Mouse (Mus musculus): ENCODE data around the gene Vmn1r18.
"Not testable (repeated sequence)": the region's sequence is repeated elsewhere in the genome, so short reads cannot be mapped to it uniquely, and the experiment has no call there.

Vmn1r18 gene

DNA sequence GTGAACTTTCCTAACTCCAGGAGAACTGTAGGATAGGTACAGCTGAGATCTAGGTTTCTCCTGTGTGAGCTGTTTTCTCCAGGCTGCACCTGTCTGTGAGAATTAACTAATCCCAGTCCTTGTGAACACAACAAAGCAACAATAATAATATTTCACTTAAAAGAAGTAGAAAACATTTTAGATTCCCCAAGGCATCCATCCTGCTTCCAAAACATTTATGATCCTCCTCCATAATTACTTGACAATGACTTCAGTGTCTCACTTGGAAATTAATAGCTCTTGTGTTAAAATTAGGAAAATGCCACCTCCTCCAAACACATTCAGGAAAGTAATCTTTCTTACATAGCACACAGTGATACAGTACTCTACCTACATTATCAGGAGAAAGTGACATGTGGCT is at the start of gene Vmn1r18:
Gene Vmn1r18, minus strand, starts transcription at position 101 of the 400 bp plus-strand sequence.
- no peak for TF ChIP-seq GATA4 (IDR thresholded peaks at IDR 0.05; ENCODE audit: insufficient replicate concordance, low read length)

- no peak for TF ChIP-seq GATA4 (IDR thresholded peaks at IDR 0.05; ENCODE audit: insufficient replicate concordance, low read length)
These were observed 35.6 kb upstream of the Vmn1r18 start for GRCm38 (mm10) chr6:57431196-57431595.

- TF ChIP-seq GATA4 (IDR thresholded peaks at IDR 0.05; ENCODE audit: insufficient replicate concordance, low read length): no peak
These were observed 33.0 kb upstream of the Vmn1r18 start, which contains the start of gene Vmn1r20 for GRCm38 (mm10) chr6:57428630-57429029. Gene Vmn1r20 (plus strand): TSS chr6:57428930.

- TF ChIP-seq GATA4 (IDR thresholded peaks at IDR 0.05; ENCODE audit: insufficient replicate concordance, low read length): not testable (repeated sequence)
These were observed 7.9 kb upstream of the Vmn1r18 start, which contains the start of gene Vmn1r19 for GRCm38 (mm10) chr6:57403480-57403879. Gene Vmn1r19 (plus strand): TSS chr6:57403780.

DNA sequence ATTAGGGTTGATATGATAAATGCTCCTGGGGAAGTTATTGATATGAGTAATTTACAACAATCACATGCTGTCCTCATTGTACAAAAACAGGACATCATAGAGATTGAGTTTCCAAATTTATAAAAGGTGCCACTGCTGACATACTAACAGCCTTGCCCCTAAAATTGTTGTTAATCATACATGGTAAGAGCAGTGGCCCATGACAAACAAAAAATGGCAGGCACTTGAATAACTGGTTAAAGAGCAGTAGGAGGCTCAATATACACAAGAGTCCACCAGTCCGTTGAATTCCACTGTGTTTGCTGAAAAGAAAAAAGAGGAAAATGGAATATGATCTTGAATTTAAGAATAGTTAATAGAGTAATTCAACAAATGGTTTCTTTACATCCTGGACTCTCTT is 28.1 kb downstream of the Vmn1r18 start:
- TF ChIP-seq GATA4 (IDR thresholded peaks at IDR 0.05; ENCODE audit: insufficient replicate concordance, low read length): no peak

GRCm38 (mm10) chr6:57363627-57364026 is 32.0 kb downstream of the Vmn1r18 start, which contains the start of gene Vmn1r17:
Gene Vmn1r17 (minus strand): TSS chr6:57363727.
- no peak for TF ChIP-seq GATA4 (IDR thresholded peaks at IDR 0.05; ENCODE audit: insufficient replicate concordance, low read length)

- TF ChIP-seq GATA4 (IDR thresholded peaks at IDR 0.05; ENCODE audit: insufficient replicate concordance, low read length): no peak
These were observed 38.7 kb downstream of the Vmn1r18 start for GRCm38 (mm10) chr6:57356864-57357263.

GRCm38 (mm10) chr6:57329394-57329793 is 66.2 kb downstream of the Vmn1r18 start, which contains the start of gene Vmn1r16:
Gene Vmn1r16 (minus strand): TSS chr6:57329494.
- no peak for TF ChIP-seq GATA4 (IDR thresholded peaks at IDR 0.05; ENCODE audit: insufficient replicate concordance, low read length)

Measured in liver, adult (tissue).